Mouse (Mus musculus) midbrain, embryonic 16.5 days (tissue): ENCODE data around the gene Msi2. TPM values are rescaled to one million over a fixed set of nuclear protein-coding genes. Genes with fewer than 3 reads are reported as not detected.

ENCODE experiments used
- ATAC-seq: fragments of 200-750 bp; cut with Nextera tagmentation; 2 replicates; pipeline ENCODE4 v1.8.0; 2017; ENCODE audit warnings: moderate TSS enrichment
- H3K27ac ChIP-seq: fragments of 300-500 bp; sonication (generic); 2 replicates; pipeline ENCODE4 v1.5.1; 2014; ENCODE audit warnings: mild to moderate bottlenecking, low read length, mixed read lengths
- H3K27me3 ChIP-seq: fragments of 300-500 bp; sonication (generic); 2 replicates; pipeline ENCODE4 v1.6.1; 2014; ENCODE audit warnings: low read depth, low read length, mixed read lengths; ENCODE audit not compliant: control insufficient read depth, insufficient read depth
- H3K36me3 ChIP-seq: fragments of 300-500 bp; sonication (generic); 2 replicates; pipeline ENCODE4 v1.6.1; 2014; ENCODE audit warnings: mild to moderate bottlenecking, low read length, moderate library complexity, mixed read lengths; ENCODE audit not compliant: control insufficient read depth, insufficient read depth
- H3K4me1 ChIP-seq: fragments of 300-500 bp; sonication (generic); 2 replicates; pipeline ENCODE4 v1.6.1; 2014; ENCODE audit warnings: mild to moderate bottlenecking, low read length, mixed read lengths; ENCODE audit not compliant: control insufficient read depth, insufficient read depth
- H3K4me2 ChIP-seq: fragments of 300-500 bp; sonication (generic); 2 replicates; pipeline ENCODE4 v1.6.1; 2014; ENCODE audit warnings: mild to moderate bottlenecking, low read length, mixed read lengths
- H3K4me3 ChIP-seq: fragments of 300-500 bp; sonication (generic); 2 replicates; pipeline ENCODE4 v1.5.1; 2014; ENCODE audit warnings: low read depth, mild to moderate bottlenecking, low read length, moderate library complexity, mixed read lengths
- H3K9ac ChIP-seq: fragments of 300-500 bp; sonication (generic); 2 replicates; pipeline ENCODE4 v1.6.1; 2014; ENCODE audit warnings: low read depth, low read length, mixed read lengths
- H3K9me3 ChIP-seq: fragments of 300-500 bp; sonication (generic); replicated peaks from 2 replicates; pipeline ENCODE4 v1.6.1; 2014; ENCODE audit warnings: mild to moderate bottlenecking, low read length, mixed read lengths; ENCODE audit not compliant: control insufficient read depth, poor library complexity, severe bottlenecking
- WGBS: fragments of 180-500 bp; shearing (Covaris S2); extraction: QIAGEN DNeasy Blood & Tissue Kit; methylation state at CpG from one replicate; pipeline ENCODE4 v1.1.7; 2014; 5-methylcytosine and 5-hydroxymethylcytosine counted together
- polyA plus RNA-seq: library from polyadenylated mRNA; unstranded; fragments of >200 nt; fragmentation: Nextera tagmentation; extraction: Ambion mirVana; gene quantifications from 2 replicates; pipeline ENCODE4 v1.2.1, GENCODE M21; 2015

Msi2 gene
- polyA plus RNA-seq, 1 experiment from 2014 or later = 29.4 TPM

- Histone ChIP-seq H3K4me1 (peaks cover 13% of the 10 kb centered on the region), H3K27me3 (no peaks in the 10 kb centered on the region), H3K27ac (no peak overlapping the region), H3K4me2 (no peak overlapping the region), H3K9me3 (no peaks in the 10 kb centered on the region), H3K9ac (no peak overlapping the region), H3K4me3 (no peak overlapping the region), H3K36me3 (no peaks in the 10 kb centered on the region)
- WGBS = 69% methylated on average over 6 of the region's 6 CpGs
- no peak for ATAC-seq
Measured at GRCm38 (mm10) chr11:88314471-88314870, 403.8 kb downstream of the Msi2 start.

GRCm38 (mm10) chr11:88313512-88313911 is 404.8 kb downstream of the Msi2 start:
- Histone ChIP-seq H3K9ac (no peak overlapping the region), H3K4me3 (no peak overlapping the region), H3K27ac (no peak overlapping the region), H3K36me3 (no peaks in the 10 kb centered on the region), H3K27me3 (no peaks in the 10 kb centered on the region), H3K9me3 (no peaks in the 10 kb centered on the region), H3K4me2 (no peak overlapping the region), H3K4me1 (peaks cover 18% of the 10 kb centered on the region)
- ATAC-seq = no peak
- WGBS = 42% methylated on average over 8 of the region's 8 CpGs

GRCm38 (mm10) chr11:88311606-88312005 is 406.7 kb downstream of the Msi2 start:
- Histone ChIP-seq H3K4me1 (peaks cover 11% of the 10 kb centered on the region), H3K27ac (no peak overlapping the region), H3K36me3 (no peaks in the 10 kb centered on the region), H3K27me3 (no peaks in the 10 kb centered on the region), H3K9me3 (no peaks in the 10 kb centered on the region), H3K4me2 (no peak overlapping the region), H3K4me3 (no peak overlapping the region), H3K9ac (no peak overlapping the region)
- WGBS = 64% methylated on average over 7 of the region's 7 CpGs
- ATAC-seq = no peak

- H3K4me1 ChIP-seq = peaks cover 10% of the 10 kb centered on the region
- WGBS = 69% methylated on average over 6 of the region's 6 CpGs
- H3K36me3 ChIP-seq = no peaks in the 10 kb centered on the region
- ATAC-seq = no peak
- no peak overlapping the region for H3K4me2 ChIP-seq
- peak overlapping the region; percentile 16; the same call in 1 of the 2 replicates for H3K9ac ChIP-seq
- no peaks in the 10 kb centered on the region for H3K27me3 ChIP-seq
- H3K27ac ChIP-seq = no peak overlapping the region
- no peak overlapping the region for H3K4me3 ChIP-seq
- H3K9me3 ChIP-seq = no peaks in the 10 kb centered on the region
Measured at GRCm38 (mm10) chr11:88310773-88311172, 407.5 kb downstream of the Msi2 start.

- Histone ChIP-seq H3K4me2 (no peak overlapping the region), H3K27ac (no peak overlapping the region), H3K4me1 (peaks cover 12% of the 10 kb centered on the region), H3K27me3 (no peaks in the 10 kb centered on the region), H3K9ac (no peak overlapping the region), H3K4me3 (no peak overlapping the region), H3K36me3 (no peaks in the 10 kb centered on the region), H3K9me3 (no peaks in the 10 kb centered on the region)
- WGBS = 27% methylated on average over 10 of the region's 10 CpGs
- ATAC-seq = no peak
Measured at GRCm38 (mm10) chr11:88309059-88309700, 409.1 kb downstream of the Msi2 start.

GRCm38 (mm10) chr11:88307616-88308543 is 410.4 kb downstream of the Msi2 start:
- H3K4me2 ChIP-seq = no peak overlapping the region
- H3K4me1 ChIP-seq = peaks cover 14% of the 10 kb centered on the region
- no peaks in the 10 kb centered on the region for H3K27me3 ChIP-seq
- 0 out of 2 replicates have a peak, but pooled peaks have one; percentile 19 for ATAC-seq
- H3K9ac ChIP-seq = no peak overlapping the region
- H3K4me3 ChIP-seq = no peak overlapping the region
- H3K36me3 ChIP-seq = no peaks in the 10 kb centered on the region
- 85% methylated on average over 14 of the region's 14 CpGs for WGBS
- H3K9me3 ChIP-seq = no peaks in the 10 kb centered on the region
- H3K27ac ChIP-seq = no peak overlapping the region

GRCm38 (mm10) chr11:88305759-88306158 is 412.6 kb downstream of the Msi2 start:
- Histone ChIP-seq H3K4me2 (no peak overlapping the region), H3K4me1 (peaks cover 14% of the 10 kb centered on the region), H3K9ac (no peak overlapping the region), H3K9me3 (no peaks in the 10 kb centered on the region), H3K27me3 (no peaks in the 10 kb centered on the region), H3K4me3 (no peak overlapping the region), H3K27ac (no peak overlapping the region), H3K36me3 (no peaks in the 10 kb centered on the region)
- ATAC-seq = no peak
- 93% methylated on average over 6 of the region's 6 CpGs for WGBS

- Histone ChIP-seq H3K27ac (no peak overlapping the region), H3K9ac (no peak overlapping the region), H3K36me3 (no peaks in the 10 kb centered on the region), H3K27me3 (no peaks in the 10 kb centered on the region), H3K4me2 (no peak overlapping the region), H3K9me3 (no peaks in the 10 kb centered on the region), H3K4me3 (no peak overlapping the region), H3K4me1 (peaks cover 7% of the 10 kb centered on the region)
- WGBS = 49% methylated on average over 6 of the region's 6 CpGs
- ATAC-seq = no peak
Measured at GRCm38 (mm10) chr11:88301619-88302018, 416.7 kb downstream of the Msi2 start.

GRCm38 (mm10) chr11:88299345-88299744 is 419.0 kb downstream of the Msi2 start:
- ATAC-seq = no peak
- no peaks in the 10 kb centered on the region for H3K36me3 ChIP-seq
- H3K9me3 ChIP-seq = no peaks in the 10 kb centered on the region
- H3K9ac ChIP-seq = no peak overlapping the region
- H3K27me3 ChIP-seq = no peaks in the 10 kb centered on the region
- 45% methylated on average over 4 of the region's 4 CpGs for WGBS
- H3K27ac ChIP-seq = no peak overlapping the region
- H3K4me3 ChIP-seq = no peak overlapping the region
- H3K4me1 ChIP-seq = peaks cover 8% of the 10 kb centered on the region
- no peak overlapping the region for H3K4me2 ChIP-seq
